Mouse (Mus musculus): ENCODE measurements around the gene Gprc5c.

Gprc5c gene

GRCm38 (mm10) chr11:114850452-114851268 lies at the start of gene Gprc5c:
TSS of gene Gprc5c (plus strand) at chr11:114851152.
- DNase-seq (ENCODE audit: low spot score), result peak; percentile 62

- no peak for DNase-seq (ENCODE audit: low spot score)
These were observed 49.0 kb upstream of the Gprc5c start for GRCm38 (mm10) chr11:114801906-114802305.

DNA sequence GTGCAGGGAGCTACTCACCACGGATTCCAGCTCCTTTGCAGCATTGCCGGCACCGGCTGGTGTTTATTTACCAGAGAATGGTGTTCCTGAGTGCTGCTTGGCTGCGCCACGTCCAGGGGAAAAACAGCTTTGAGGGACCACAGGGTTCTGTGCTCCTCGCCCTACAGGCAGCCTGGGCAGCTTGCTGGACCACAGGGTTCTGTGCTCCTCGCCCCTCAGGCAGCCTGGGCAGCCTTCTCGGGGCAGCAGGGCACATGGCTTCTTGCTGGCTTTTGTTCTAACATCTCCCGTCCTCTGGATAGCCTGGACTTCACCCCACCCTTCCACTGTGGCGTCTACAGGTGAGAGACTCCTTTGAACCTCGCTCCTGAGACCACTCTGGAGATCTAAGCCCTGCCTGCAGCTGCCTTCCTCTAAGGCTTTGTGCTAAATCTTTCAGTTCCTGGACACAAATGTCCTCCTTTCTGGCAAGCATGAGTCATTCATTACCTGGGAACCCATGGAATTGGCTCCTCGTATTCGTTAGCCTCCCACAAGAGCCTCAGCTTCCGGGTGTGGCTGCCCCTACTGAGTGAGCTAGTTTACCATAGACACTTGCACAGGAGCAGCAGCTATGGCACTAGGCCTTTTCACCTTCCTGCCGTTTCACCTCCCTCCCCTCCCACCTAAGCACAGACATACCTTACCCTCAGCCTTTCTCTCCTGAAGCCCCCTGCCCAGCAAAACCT lies 48.2 kb upstream of the Gprc5c start:
- no peak for DNase-seq (ENCODE audit: low spot score)

DNA sequence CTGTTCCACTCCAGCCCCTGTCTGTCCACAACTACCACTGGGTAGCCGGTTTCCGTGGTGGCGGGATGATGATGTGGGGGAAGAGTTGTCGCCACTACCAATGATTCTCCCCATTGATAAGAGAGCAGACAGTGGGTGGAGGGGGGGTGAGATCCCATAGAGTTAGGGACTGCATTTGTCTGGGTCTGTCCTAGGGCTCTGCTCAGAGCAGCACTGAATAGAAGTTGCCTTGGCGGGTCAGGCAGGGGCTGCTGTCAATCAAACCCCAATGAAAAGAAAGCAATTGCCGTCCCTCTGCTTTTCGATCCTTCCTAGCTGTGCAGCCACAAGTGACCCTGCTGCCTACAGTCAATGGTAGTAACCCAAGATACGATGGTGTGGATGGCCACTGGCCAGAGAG lies 47.0 kb upstream of the Gprc5c start:
- no peak for DNase-seq (ENCODE audit: low spot score)

DNA sequence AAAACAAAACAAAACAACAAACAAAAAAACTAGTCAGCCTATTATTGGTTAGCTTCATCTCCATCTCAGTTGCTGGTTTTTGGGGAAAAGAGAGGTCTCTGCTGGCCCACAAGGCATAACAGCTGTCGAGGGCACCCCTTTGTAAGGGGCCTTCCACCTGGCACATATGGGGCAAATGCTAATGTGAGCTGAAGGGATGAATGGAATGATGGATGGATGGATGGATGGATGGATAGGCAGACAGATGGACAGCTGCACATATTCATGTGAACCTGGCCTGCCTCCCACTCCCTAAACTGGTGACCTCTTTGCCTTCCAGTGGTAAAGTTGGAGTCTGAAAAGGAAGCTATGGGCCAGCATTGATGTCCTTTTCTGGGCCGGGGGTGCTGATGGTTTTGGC lies 43.9 kb upstream of the Gprc5c start:
- DNase-seq (ENCODE audit: low spot score), result no peak

- no peak for DNase-seq (ENCODE audit: low spot score)
These were observed 43.1 kb upstream of the Gprc5c start for GRCm38 (mm10) chr11:114807686-114808427.

DNA sequence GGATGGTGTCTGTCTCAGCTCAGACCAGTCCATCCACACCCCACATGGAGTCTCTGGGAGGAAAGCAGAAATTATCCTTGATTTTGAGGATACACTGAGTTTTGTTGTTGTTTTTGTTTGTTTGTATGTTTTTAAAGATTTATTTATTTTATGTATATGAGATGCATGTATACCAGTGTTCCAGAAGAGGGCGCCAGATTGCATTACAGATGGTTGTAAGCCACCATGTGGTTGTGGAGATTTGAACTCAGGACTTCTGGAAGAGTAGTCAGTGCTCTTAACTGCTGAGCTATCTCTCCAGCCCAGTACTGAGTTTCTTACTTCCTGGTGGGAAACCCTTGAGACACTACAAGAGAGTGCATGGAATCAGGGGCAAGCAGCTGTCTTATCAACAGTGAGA lies 41.6 kb upstream of the Gprc5c start:
- no peak for DNase-seq (ENCODE audit: low spot score)

DNA sequence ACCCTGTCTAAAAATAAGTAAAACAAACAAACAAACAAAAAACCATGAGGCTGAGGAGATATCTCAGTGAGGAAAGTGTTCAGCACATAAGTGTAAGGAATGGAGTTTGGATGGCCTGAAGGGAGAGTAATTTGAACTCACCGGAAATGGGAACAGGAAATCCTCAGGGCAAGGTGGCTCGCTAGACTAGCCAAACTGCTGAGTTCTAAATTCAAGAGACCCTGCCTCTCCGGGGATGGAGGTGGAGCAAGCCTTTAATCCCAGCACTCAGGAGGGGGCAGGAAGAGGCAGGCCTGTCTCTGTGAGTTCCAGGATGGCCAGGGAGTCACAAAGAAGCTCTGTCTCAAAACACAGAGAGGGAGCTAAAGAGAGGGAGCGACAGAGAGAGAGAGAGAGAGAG lies 40.6 kb upstream of the Gprc5c start:
- DNase-seq (ENCODE audit: low spot score), result no peak

- peak; percentile 95 for DNase-seq (ENCODE audit: low spot score)
These were observed 38.2 kb upstream of the Gprc5c start for GRCm38 (mm10) chr11:114812731-114813240.

DNA sequence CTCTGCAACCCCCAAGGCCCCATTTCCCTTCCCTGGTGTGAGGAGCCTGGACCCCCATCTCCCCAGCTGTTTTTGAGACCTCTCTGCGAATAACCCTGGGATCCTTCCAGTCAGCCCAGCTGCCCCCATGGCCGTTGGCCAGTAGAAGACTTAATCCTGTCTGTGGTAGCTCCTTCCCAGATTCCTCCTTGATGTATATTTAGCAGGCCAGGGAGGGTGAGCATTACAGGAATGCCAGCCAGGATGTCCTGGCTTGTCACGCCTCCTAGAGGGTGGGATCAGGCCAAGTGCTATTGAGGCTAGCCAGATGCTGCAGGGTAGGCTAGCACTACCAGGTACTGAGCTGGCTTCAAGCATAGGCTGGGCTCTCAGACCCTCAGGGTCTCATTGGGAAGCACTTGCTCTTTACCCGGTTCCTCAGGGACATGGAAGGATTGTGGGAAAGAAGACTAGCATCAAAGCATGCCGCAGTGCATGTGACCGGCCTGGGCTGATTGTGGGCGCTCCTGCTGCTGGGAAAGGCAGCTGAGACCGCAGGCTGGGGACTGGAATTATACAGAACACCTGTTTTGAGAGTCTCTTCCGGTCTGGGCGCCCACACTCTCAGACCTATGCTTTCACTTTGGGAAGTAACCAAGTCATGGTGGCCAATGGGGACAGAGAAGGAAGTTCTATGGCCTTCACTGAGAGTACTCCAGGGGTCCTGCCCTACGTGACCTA lies 35.9 kb upstream of the Gprc5c start:
- no peak for DNase-seq (ENCODE audit: low spot score)

DNA sequence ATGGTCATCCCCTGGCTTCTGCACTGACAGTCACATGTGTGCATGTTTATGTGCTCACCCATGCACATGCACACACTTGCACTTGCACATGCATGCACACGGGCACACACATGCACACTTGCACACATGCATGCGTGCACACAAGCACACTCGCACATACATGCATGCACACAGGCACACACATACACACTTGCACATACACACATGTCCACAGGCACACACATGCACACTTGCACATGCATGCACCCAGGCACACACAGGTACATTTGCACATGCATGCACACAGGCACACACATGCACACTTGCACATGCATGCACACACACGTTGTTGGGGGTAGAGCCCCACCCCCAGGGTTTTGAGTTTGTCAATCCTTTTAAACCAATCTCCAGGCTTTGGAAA lies 34.0 kb upstream of the Gprc5c start:
- DNase-seq (ENCODE audit: low spot score), result no peak

- no peak for DNase-seq (ENCODE audit: low spot score)
These were observed 32.8 kb upstream of the Gprc5c start for GRCm38 (mm10) chr11:114818185-114818584.

DNA sequence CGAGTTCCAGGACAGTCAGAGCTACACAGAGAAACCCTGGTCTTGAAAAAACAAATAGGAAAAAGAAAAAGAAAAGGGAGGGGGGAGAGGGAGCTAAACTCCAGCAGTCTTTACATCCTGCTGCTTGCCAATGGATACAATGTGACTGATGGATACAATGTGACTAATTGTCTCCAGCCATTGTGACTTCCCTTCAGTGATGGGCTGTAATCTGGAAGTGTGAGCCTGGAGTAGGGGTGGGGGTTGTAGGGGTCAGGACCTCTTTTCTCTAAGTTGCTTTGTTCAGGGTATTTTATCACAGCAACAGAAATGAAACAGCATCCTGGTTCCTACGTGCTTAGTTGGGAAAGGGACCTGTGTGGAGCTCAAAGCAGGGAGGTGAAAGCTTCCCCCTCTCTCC lies 31.8 kb upstream of the Gprc5c start:
- DNase-seq (ENCODE audit: low spot score), result no peak

DNA sequence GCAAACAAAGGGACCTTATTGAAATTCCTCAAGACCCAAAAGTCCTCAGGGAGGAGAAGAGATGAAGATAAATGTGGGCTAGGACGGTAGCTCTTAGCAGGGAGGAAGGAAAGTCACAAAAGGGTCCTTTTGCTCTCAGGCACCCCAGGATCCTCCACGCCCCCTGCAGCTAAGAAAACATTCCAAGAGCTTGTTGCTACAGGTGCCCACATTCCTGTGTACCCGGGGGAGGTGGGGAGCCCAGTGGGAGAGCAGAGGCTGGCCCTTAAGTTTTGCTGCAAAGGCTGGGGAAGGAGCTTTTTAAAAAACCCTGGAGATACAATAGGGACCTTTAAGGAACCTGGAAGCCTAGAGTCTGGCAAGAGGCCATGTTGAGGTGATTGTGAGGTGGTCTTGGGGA lies 30.5 kb upstream of the Gprc5c start:
- no peak for DNase-seq (ENCODE audit: low spot score)

GRCm38 (mm10) chr11:114821325-114821724 lies 29.6 kb upstream of the Gprc5c start:
- DNase-seq (ENCODE audit: low spot score), result no peak

DNA sequence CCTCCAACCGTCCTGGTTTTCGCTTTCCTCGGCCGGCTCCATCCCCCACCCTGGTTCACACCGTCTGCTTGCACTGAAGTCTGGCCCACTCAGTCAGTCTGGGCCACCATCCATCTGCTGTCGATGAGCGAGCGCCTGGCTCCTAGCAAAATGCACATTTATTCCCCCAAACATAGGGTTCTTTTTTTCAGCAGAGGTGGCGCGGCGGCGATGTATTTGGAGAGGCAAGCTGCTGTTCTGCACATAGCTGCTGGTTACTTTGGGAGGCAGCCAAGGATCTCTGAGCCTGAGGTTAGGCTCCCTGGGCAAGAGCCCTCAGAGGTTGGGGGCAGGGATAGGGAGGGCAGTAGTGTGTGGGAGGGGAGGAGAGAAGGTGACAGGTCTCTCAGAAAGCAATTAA lies 28.2 kb upstream of the Gprc5c start:
- peak; percentile 21 for DNase-seq (ENCODE audit: low spot score)

GRCm38 (mm10) chr11:114823199-114823725 lies 27.7 kb upstream of the Gprc5c start:
- DNase-seq (ENCODE audit: low spot score), result no peak

GRCm38 (mm10) chr11:114826686-114827085 lies 24.3 kb upstream of the Gprc5c start:
- no peak for DNase-seq (ENCODE audit: low spot score)

GRCm38 (mm10) chr11:114829499-114830432 lies 21.2 kb upstream of the Gprc5c start:
- peak; percentile 62 for DNase-seq (ENCODE audit: low spot score)

GRCm38 (mm10) chr11:114830433-114830773 lies 20.5 kb upstream of the Gprc5c start:
- no peak for DNase-seq (ENCODE audit: low spot score)

DNA sequence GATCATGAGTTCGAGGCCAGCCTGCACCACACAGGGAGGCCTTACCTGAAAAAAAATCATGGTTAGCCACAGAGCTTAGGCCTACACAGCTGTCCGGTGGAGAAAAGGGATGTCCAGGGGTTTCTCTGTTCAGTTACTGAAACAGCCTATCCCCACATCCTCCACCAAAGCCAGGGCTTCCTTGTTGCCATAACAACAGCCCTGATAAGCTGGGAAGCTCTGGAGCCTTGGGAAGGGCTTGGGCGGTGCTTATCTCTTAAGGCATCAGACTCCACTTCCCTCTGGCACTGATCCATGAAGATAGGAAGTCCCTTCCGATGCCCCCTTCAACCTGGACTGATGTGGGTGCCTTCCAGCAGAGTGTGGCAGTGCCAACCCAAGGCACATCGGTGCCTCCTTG lies 17.8 kb upstream of the Gprc5c start:
- no peak for DNase-seq (ENCODE audit: low spot score)

Data from ovary, postnatal 14 days (tissue).